Mouse (Mus musculus) layer of hippocampus, adult 11-12 months (tissue): Measurements from ENCODE around the gene Spata20.

Source experiments
- DNase-seq: peaks from one replicate; pipeline ENCODE4 v3.0.0; 2022; ENCODE audit warnings: low spot score

Spata20 gene

DNA sequence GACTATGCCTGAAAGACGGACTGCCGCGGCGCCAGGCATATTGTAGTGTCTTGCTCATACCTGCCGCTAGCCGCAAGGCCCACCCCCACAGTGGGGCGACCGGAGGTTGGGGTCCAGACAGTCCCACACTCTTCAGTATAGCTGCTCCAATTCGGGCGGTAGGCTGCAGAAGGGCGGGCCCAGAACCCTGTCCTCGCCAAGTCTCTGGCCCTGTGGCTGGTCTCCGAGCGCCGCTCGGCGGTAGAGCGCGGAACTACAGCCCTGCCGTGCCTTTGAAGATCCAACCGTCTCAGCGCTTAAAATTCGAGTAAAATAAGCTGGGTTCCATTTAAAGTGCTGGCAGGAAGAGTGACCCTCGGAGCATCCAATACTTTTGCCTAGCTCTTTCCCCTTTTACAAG, at the start of gene Spata20:
Gene Spata20, minus strand, starts transcription at position 179 of the 400 bp plus-strand sequence.
- peak; percentile 92 for DNase-seq

GRCm38 (mm10) chr11:94533171-94533570, 47.2 kb upstream of the Spata20 start:
- no peak for DNase-seq

DNA sequence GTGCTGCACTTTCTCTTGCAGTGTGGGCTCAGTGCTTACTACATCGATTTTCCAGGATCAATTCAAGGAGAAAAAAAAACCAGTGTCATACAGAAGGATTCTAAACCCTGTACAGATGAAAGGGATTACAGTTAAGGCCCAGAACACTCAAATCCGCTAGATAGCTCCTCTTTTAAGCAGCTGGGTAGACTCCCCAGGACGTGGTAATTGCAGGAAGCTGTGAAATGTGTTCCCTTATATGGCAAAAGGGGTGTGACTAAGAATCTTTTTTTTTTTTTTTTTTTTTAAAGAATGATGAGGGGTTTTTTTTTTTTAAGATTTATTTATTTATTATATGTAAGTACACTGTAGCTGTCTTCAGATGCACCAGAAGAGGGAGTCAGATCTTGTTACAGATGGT, 42.9 kb upstream of the Spata20 start:
- DNase-seq, result no peak

GRCm38 (mm10) chr11:94526171-94526879, 40.3 kb upstream of the Spata20 start:
- no peak for DNase-seq

DNA sequence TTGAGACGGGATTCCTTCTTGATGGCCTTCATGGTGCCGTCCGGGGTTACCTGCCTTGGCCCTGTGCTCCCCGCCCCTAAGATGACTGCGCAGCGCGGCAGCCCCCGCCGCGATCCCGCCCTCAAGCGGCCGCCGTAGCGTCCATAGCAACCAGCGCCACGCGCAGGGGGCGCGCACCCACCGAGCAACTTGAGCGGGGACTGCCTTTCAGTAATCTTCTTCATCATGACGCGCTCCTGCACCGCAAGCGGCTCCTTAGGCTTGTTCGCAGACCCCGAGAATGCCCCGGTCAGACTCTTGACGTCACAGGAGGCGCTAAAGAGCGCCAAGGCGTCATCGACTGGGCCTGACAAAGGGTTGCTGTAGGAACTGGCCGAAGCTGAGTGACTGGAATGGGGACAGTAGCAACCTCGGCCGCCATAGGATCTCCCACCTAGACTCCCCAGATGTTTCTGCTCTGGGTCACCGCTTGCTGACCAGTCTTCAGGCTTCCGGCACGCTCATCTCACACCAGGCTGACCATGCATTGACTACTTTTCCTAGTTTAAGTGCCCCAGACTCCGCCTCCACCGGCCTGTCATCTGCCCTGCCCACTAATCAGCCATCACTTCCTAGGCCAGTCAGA, 35.4 kb upstream of the Spata20 start, which contains the start of gene Mycbpap:
Gene Mycbpap, minus strand, starts transcription at position 524 of the 625 bp plus-strand sequence.
- DNase-seq, result peak; percentile 56

DNA sequence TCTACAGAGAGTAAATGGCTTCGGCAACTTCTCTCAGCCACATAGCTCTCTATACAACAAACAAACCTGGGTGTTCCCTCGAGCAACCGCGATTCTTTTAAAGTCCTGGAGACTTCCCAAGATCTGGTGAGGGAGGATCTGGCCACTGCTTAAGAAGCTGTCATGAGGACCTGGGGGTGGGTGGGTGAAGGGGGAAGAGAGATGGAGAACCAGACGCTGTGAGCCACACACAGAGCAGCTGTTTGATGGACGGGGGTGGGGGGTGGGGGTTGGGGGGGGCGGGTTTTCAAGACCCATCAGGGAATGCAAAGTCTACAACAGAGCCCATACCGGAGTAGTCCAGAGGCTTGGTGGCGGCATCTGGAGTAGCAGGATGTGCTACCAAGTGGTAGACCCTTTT, 27.5 kb upstream of the Spata20 start:
- no peak for DNase-seq

DNA sequence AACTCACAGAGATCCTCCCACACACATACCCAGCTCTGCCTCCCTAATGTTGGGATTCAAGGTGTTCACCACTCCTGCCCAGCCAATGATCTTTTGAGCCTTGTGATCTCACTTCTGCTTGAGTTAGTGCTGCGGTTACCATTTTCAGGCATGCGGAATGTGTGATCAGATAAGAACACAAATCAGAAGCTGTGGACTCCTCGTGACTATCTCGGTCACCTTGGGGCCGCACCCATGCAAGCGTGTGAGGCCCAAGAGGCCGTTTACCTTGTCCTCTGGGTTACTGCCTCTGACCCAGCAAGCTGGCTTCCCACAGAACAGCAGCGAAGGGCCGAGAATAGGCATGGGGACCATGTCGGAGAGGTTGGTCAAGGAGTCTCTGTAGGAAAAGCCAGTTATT, 23.0 kb upstream of the Spata20 start:
- DNase-seq, result no peak

DNA sequence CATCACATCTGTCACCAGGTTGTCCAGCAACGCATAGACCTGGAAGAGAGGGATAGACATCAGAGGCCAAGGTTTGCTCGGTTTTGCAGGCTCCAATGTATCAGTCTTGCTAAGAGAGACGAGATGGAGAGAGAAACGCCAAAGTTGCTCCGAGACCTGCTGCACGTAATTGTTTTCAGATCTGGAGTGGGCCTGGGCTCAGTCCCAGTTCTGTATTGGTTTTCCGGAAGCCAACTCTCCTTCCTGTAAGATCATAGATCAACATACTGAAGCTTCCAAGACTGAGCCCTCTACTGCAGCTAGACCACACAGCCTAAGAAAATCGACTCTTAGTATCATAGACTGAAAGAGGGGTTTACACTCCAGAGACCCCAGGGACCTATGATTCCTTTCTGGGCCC, 15.5 kb upstream of the Spata20 start:
- DNase-seq, result no peak

DNA sequence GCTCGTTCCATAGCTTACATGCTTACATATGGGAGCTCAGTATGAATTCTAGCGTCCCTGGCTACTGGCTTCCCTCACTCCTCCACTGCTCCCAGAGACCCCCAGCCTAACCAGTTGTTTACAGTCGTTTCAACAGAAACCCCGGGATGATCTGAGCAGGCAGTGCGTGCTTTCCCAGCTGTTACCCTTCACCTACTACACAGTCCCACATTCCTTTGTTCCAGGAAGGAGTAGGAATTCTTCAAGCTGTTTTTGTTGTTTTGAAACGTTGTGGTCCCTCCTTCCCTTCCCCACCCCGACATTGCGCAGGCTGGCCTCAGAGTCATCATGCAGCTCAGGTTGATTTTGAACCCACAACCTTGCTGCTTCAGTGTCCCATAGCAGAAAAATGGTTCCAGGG, 14.4 kb upstream of the Spata20 start:
- DNase-seq, result no peak

- no peak for DNase-seq
Measured at GRCm38 (mm10) chr11:94499661-94500152, 13.7 kb upstream of the Spata20 start, which contains the start of gene Epn3. Gene Epn3 (minus strand): TSS chr11:94499974.

DNA sequence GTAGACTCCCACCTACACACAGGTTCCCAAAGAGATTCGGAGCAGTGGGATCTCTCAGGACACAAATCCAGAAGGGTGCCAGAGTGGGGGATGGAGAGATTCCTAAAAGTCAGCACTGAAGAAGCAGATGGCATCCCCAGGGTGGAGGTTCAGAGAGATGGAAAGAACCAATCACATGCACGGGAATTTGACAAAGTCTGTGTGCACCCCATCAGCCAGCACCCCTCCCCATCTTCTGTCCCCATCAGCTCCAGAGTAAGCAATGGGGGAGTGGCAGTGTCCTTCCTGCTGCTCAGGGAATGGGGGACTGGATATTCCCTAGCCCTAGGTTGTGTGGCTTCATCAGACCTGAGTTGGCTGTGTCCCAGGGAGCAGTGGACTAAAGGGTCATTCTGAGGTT, 13.1 kb upstream of the Spata20 start:
- peak; percentile 44 for DNase-seq

DNA sequence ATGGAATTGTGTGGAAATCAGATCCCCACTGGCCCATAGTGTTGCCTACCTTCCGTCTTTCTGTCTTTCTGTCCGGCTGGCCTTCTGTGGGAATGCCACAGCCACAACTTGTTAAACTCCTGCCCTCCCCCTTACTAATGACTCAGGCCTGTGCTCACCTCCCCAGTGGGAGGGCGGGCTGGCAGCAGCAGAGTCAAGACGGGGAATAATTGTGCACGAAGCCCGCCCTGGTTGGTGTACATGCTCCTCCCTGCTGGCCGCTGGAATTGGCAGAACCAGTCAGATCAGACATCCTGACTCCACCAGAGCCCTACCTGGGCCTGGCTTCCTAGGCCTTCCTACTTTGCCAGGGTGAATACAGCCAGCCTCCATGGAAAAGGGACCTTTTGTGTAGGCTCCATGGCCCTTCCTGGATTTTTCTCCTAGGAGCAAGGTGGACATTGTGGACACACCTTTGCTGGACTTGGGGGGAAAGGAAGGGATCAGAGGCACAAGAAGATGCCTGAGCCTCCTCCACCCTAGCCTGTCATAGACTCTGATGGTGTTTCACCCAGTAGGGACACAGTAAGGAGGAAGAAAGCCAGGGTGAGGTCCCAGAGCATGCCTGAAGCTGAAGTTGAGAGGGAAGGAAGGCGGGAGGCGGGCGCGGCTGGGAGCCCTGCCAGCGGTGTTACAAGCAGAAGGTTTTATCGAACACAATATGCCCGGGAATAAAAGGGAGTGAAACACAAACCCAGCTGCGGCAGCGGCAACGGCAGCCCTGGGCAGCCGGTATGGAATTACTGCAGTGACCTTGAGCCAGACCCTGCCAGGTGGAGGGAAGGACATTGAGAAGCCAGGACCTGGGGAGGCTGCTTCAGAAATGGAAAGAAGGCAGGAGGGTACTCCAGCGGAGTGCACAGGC, 12.4 kb upstream of the Spata20 start:
- DNase-seq, result peak; percentile 63

GRCm38 (mm10) chr11:94495415-94495814, 9.4 kb upstream of the Spata20 start:
- no peak for DNase-seq

DNA sequence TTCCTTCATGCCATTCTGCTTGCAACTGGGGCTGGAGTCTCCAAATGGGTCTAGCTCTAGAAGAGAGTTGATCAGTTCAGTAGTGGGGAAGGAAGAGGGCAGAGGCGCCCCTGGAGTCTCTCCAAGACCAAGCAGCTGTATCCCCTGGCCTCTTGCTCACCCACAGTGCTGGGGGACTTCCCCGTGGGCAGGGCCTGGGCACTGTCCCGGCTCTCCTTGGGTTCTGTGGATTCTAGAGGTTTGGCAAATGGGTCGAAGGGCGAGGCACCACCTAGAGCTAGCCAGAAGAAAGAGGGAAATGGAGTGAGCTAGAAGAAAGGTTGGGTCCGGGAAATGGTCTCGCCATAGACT, 5.7 kb upstream of the Spata20 start:
- DNase-seq, result no peak

GRCm38 (mm10) chr11:94491035-94491748, 5.2 kb upstream of the Spata20 start:
- peak; percentile 35 for DNase-seq

DNA sequence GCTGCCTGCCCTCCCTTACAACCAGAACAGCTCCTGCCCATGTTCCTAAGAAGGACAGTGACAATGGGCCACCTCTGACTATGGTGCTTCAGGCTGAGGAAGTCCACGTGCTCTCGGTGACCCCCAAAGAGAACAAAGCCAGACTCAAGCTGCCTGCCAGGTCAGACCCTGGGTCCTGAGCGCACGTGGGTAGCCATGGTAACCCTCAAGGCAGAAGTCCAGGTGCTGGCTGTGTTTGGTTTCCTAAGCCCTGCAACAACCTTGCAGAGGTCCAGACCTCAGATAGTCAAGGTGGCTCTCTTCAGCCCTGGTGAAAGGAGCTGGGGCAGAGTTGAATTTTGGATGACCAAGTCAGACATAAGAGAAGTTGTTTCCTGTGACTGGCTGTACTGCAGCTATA, 3.8 kb upstream of the Spata20 start:
- no peak for DNase-seq

GRCm38 (mm10) chr11:94488767-94489533, 3.0 kb upstream of the Spata20 start:
- no peak for DNase-seq

DNA sequence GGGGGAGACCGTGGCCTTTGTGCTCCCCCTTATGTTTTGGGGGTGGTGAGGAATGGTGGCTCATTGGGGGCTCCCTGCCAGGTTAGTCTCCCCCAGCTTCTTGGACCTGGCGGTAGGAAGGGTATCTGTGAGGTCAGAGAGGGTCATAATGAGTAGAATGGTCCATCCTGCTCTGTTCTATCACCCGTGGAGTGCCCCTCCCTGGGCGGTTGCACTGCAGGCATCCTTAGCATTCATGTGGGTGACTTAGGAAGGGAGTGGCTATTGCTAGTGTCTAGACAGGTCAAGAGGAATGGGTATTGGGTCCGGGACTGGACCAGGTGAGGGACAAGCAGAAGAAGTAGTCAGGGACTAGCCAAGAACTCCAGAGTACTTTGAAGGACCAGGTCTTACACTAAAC, 756 bp downstream of the Spata20 start:
- no peak for DNase-seq

DNA sequence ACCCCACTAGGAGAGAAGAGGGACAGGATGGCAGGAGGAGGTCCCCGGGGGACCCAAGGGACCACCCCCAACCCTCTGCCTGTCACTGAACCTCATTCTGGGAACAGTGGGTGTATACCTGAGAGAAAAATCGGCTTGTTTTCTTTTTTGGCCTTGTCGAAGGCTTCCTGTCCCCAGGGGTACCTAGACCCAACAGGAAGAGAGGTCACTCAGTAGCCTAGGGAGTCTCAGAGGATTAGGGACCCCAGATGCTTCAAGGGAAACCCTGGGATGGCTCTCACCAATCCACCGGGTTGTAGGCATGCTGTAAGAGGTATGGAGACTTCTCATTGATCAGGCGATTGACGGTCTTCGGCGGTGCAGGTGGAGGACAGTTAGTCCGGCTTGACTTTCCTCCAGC, 1.3 kb downstream of the Spata20 start:
- DNase-seq, result no peak

- DNase-seq, result no peak
Measured at GRCm38 (mm10) chr11:94483921-94484320, 2.1 kb downstream of the Spata20 start.

DNA sequence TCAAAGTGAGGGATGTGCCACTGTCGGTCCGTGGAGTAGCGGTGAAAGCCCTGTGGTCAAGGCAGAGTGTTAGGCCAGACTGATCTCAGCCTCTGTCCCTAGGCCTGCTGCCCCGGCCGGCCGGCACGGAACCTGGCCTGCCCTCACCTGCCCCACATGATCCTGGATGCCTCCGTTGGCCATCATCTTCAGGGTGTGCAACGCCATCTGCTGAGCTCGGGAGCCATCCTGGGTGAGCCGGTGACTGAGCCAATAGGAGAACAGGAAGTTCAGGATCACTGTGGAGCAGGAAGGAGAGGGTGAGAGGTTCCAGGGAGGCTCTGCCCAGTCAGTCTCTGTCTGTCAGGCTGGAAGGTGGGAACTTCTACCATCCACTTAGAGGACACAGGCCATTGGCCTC, 2.5 kb downstream of the Spata20 start:
- no peak for DNase-seq
